Mouse (Mus musculus): ENCODE results near the gene Gas2l2.

Gas2l2 gene

GRCm38 (mm10) chr11:83429355-83429754 is at the start of gene Gas2l2:
TSS of gene Gas2l2 (minus strand) at chr11:83429455.
- in situ Hi-C loops (cut with MboI, MseI), result no loop called here

GRCm38 (mm10) chr11:83473235-83474016 is 44.2 kb upstream of the Gas2l2 start:
- in situ Hi-C loops (cut with MboI, MseI), result no loop called here

- in situ Hi-C loops (cut with MboI, MseI), result no loop called here
Observed at GRCm38 (mm10) chr11:83472324-83473234, 43.3 kb upstream of the Gas2l2 start, which contains the start of gene Taf15. TSS of gene Taf15 (plus strand) at chr11:83473086.

GRCm38 (mm10) chr11:83471766-83472165 is 42.5 kb upstream of the Gas2l2 start:
- in situ Hi-C loops (cut with MboI, MseI), result no loop called here

- in situ Hi-C loops (cut with MboI, MseI), result no loop called here
Observed at GRCm38 (mm10) chr11:83468765-83469164, 39.5 kb upstream of the Gas2l2 start.

GRCm38 (mm10) chr11:83467120-83467652 is 37.9 kb upstream of the Gas2l2 start:
- in situ Hi-C loops (cut with MboI, MseI), result no loop called here

GRCm38 (mm10) chr11:83465976-83466375 is 36.7 kb upstream of the Gas2l2 start:
- in situ Hi-C loops (cut with MboI, MseI), result no loop called here

- in situ Hi-C loops (cut with MboI, MseI), result no loop called here
Observed at GRCm38 (mm10) chr11:83462711-83463244, 33.5 kb upstream of the Gas2l2 start, which contains the start of gene Mmp28. TSS of gene Mmp28 (minus strand) at chr11:83463071.

GRCm38 (mm10) chr11:83461462-83462027 is 32.3 kb upstream of the Gas2l2 start:
- in situ Hi-C loops (cut with MboI, MseI), result no loop called here

GRCm38 (mm10) chr11:83457912-83458601 is 28.8 kb upstream of the Gas2l2 start:
- in situ Hi-C loops (cut with MboI, MseI), result no loop called here

GRCm38 (mm10) chr11:83457257-83457656 is 28.0 kb upstream of the Gas2l2 start:
- in situ Hi-C loops (cut with MboI, MseI), result no loop called here

- in situ Hi-C loops (cut with MboI, MseI), result no loop called here
Observed at GRCm38 (mm10) chr11:83455608-83456007, 26.4 kb upstream of the Gas2l2 start.

GRCm38 (mm10) chr11:83454548-83454947 is 25.3 kb upstream of the Gas2l2 start:
- in situ Hi-C loops (cut with MboI, MseI), result no loop called here

GRCm38 (mm10) chr11:83451281-83451680 is 22.0 kb upstream of the Gas2l2 start:
- in situ Hi-C loops (cut with MboI, MseI), result no loop called here

- in situ Hi-C loops (cut with MboI, MseI), result no loop called here
Observed at GRCm38 (mm10) chr11:83450550-83450949, 21.3 kb upstream of the Gas2l2 start.

GRCm38 (mm10) chr11:83449298-83449697 is 20.0 kb upstream of the Gas2l2 start:
- in situ Hi-C loops (cut with MboI, MseI), result no loop called here

- in situ Hi-C loops (cut with MboI, MseI), result no loop called here
Observed at GRCm38 (mm10) chr11:83448927-83449236, 19.6 kb upstream of the Gas2l2 start.

- in situ Hi-C loops (cut with MboI, MseI), result no loop called here
Observed at GRCm38 (mm10) chr11:83448021-83448926, 19.0 kb upstream of the Gas2l2 start.

- in situ Hi-C loops (cut with MboI, MseI), result no loop called here
Observed at GRCm38 (mm10) chr11:83447612-83448011, 18.4 kb upstream of the Gas2l2 start.

GRCm38 (mm10) chr11:83445001-83445400 is 15.7 kb upstream of the Gas2l2 start:
- in situ Hi-C loops (cut with MboI, MseI), result no loop called here
